Mouse (Mus musculus) kidney, adult 2 months (tissue): ENCODE results near the gene Carf. TPM values are rescaled to one million over a fixed set of nuclear protein-coding genes. Genes with fewer than 3 reads are reported as not detected.
"Not testable (repeated sequence)": the region's sequence is repeated elsewhere in the genome, so short reads cannot be mapped to it uniquely, and the experiment has no call there.

Source experiments
- DNase-seq: peaks from one replicate; pipeline ENCODE4 v3.0.0; 2021
- H3K27ac ChIP-seq: fragments of 200-500 bp; 2 replicates; pipeline ENCODE4 v1.5.1; 2012; ENCODE audit warnings: low read depth, low read length, control low read depth, inconsistent platforms; ENCODE audit not compliant: insufficient read depth
- H3K27me3 ChIP-seq: fragments of 200-500 bp; replicated peaks from 2 replicates; pipeline ENCODE4 v1.6.1; 2012; ENCODE audit warnings: mild to moderate bottlenecking, moderate library complexity, low read length, inconsistent platforms; ENCODE audit not compliant: control insufficient read depth, insufficient read depth
- H3K36me3 ChIP-seq: fragments of 200-500 bp; 2 replicates; pipeline ENCODE4 v1.6.1; 2012; ENCODE audit warnings: mild to moderate bottlenecking, moderate library complexity, low read length, inconsistent platforms; ENCODE audit not compliant: control insufficient read depth, insufficient read depth
- H3K4me1 ChIP-seq: fragments of 200-500 bp; 2 replicates; pipeline ENCODE4 v1.6.1; 2011; ENCODE audit warnings: low read length; ENCODE audit not compliant: control insufficient read depth, insufficient read depth
- H3K4me3 ChIP-seq: fragments of 200-500 bp; 2 replicates; pipeline ENCODE4 v1.5.1; 2011; ENCODE audit warnings: mild to moderate bottlenecking, low read depth, low read length, control low read depth; ENCODE audit not compliant: insufficient read depth
- CTCF ChIP-seq: fragments of 200-500 bp; conservative IDR thresholded peaks from 2 replicates; pipeline ENCODE4 v1.5.1; 2011; ENCODE audit warnings: low read depth, mild to moderate bottlenecking, control low read depth, low read length, moderate library complexity, mixed read lengths; ENCODE audit not compliant: insufficient read depth, insufficient read length
- POLR2A ChIP-seq: fragments of 200-500 bp; IDR thresholded peaks from one replicate; pipeline ENCODE4 v1.6.1; 2011; ENCODE audit warnings: low read depth, low read length, control low read depth
- WGBS: fragments of 180-500 bp; shearing (Covaris S2); methylation state at CpG from one replicate; pipeline ENCODE4 v1.1.7; 2018; 5-methylcytosine and 5-hydroxymethylcytosine counted together
- polyA plus RNA-seq: library from polyadenylated mRNA; depleted of rRNA; stranded (reverse); fragments of >200 nt; gene quantifications from 2 replicates; pipeline ENCODE4 v1.2.3, GENCODE M21; 2012; rRNA removed

The Carf gene
- 1.8 and 1.9 TPM in 2 replicates for polyA plus RNA-seq

- WGBS: under 1% methylated on average over 70 of the region's 71 CpGs
Observed at GRCm38 (mm10) chr1:60098024-60098781, at the start of gene Carf, which contains the start of gene Wdr12. Gene Carf (plus strand): TSS chr1:60098247. Gene Wdr12 (minus strand): TSS chr1:60098645.

GRCm38 (mm10) chr1:60054659-60055058 lies 43.4 kb upstream of the Carf start:
- WGBS: 48% methylated on average over 3 of the region's 3 CpGs
- no peak for DNase-seq
- Histone ChIP-seq H3K4me3 (no peak overlapping the region), H3K4me1 (no peaks in the 10 kb centered on the region), H3K27me3 (no peaks in the 10 kb centered on the region; the same call in 1 of the 2 replicates), H3K36me3 (no peaks in the 10 kb centered on the region), H3K27ac (no peak overlapping the region)
- TF ChIP-seq CTCF (peak; percentile 27; the same call in 1 of the 2 replicates), POLR2A (no peak)

More at GRCm38 (mm10) chr1:60098024-60098781, at the start of gene Carf, which contains the start of gene Wdr12:
- peak within 1 kb of the TSS; percentile 68 for H3K4me3 ChIP-seq
- H3K27ac ChIP-seq: peak within 1 kb of the TSS; percentile 92
- no peaks in the 10 kb centered on the region for H3K36me3 ChIP-seq
- H3K4me1 ChIP-seq: no peaks in the 10 kb centered on the region; the same call in 1 of the 2 replicates
- TF ChIP-seq POLR2A (peak; percentile 77), CTCF (no peak)
- peak; percentile 98 for DNase-seq
- no peaks in the 10 kb centered on the region for H3K27me3 ChIP-seq

- Histone ChIP-seq H3K4me1 (no peaks in the 10 kb centered on the region), H3K27ac (no peak overlapping the region), H3K4me3 (no peak overlapping the region), H3K27me3 (no peaks in the 10 kb centered on the region; the same call in 1 of the 2 replicates), H3K36me3 (no peaks in the 10 kb centered on the region)
- no peak for DNase-seq
- TF ChIP-seq POLR2A (no peak), CTCF (no peak)
- WGBS: 90% methylated on average over 3 of the region's 3 CpGs
Observed at GRCm38 (mm10) chr1:60056310-60056709, 41.7 kb upstream of the Carf start.

GRCm38 (mm10) chr1:60070725-60071124 lies 27.3 kb upstream of the Carf start:
- H3K4me3 ChIP-seq, H3K27me3 ChIP-seq, H3K27ac ChIP-seq, DNase-seq, H3K4me1 ChIP-seq, H3K36me3 ChIP-seq: not testable (repeated sequence)

GRCm38 (mm10) chr1:60074935-60075334 lies 23.1 kb upstream of the Carf start:
- no peaks in the 10 kb centered on the region for H3K4me1 ChIP-seq
- TF ChIP-seq CTCF (no peak), POLR2A (no peak)
- H3K36me3 ChIP-seq: no peaks in the 10 kb centered on the region
- WGBS: 61% methylated on average over 2 of the region's 2 CpGs
- no peak overlapping the region for H3K4me3 ChIP-seq
- no peak overlapping the region for H3K27ac ChIP-seq
- H3K27me3 ChIP-seq: no peaks in the 10 kb centered on the region
- DNase-seq: no peak

GRCm38 (mm10) chr1:60075590-60075989 lies 22.5 kb upstream of the Carf start:
- WGBS: 57% methylated on average over 3 of the region's 3 CpGs
- Histone ChIP-seq H3K4me3 (no peak overlapping the region), H3K4me1 (no peaks in the 10 kb centered on the region), H3K27ac (no peak overlapping the region), H3K36me3 (0 out of 2 replicates have a peak, but pooled peaks cover 1% of the 10 kb centered on the region), H3K27me3 (no peaks in the 10 kb centered on the region)
- TF ChIP-seq CTCF (no peak), POLR2A (no peak)
- DNase-seq: no peak

GRCm38 (mm10) chr1:60076411-60076810 lies 21.6 kb upstream of the Carf start:
- H3K4me1 ChIP-seq: no peaks in the 10 kb centered on the region
- TF ChIP-seq POLR2A (no peak), CTCF (no peak)
- no peak overlapping the region for H3K27ac ChIP-seq
- 0 out of 2 replicates have a peak, but pooled peaks cover 1% of the 10 kb centered on the region for H3K36me3 ChIP-seq
- no peaks in the 10 kb centered on the region for H3K27me3 ChIP-seq
- no peak for DNase-seq
- WGBS: 78% methylated on average over 6 of the region's 6 CpGs
- no peak overlapping the region for H3K4me3 ChIP-seq
